Mouse (Mus musculus): ENCODE measurements around the gene Bmpr1a.

Bmpr1a gene

DNA sequence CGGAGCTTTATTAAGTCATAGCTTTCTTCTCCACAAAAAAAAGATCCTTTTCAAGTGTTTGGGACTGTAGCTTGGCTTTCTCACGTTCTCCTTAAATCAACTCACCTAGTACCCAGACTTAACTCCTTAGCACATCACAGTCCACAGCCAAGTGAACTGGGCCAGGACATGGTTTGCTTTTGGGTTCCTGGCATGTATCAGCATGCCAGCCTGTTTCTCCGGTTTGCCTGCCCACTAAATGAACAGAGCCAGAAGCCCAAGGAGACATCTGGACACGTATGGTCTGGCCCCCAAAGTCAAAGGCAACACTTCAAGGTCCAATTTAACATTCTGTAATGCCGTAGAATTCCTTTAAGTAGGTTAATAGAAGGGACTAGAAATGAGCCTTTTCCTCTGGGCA lies 1.2 kb upstream of the Bmpr1a start:
- DNase-seq: no peak

DNA sequence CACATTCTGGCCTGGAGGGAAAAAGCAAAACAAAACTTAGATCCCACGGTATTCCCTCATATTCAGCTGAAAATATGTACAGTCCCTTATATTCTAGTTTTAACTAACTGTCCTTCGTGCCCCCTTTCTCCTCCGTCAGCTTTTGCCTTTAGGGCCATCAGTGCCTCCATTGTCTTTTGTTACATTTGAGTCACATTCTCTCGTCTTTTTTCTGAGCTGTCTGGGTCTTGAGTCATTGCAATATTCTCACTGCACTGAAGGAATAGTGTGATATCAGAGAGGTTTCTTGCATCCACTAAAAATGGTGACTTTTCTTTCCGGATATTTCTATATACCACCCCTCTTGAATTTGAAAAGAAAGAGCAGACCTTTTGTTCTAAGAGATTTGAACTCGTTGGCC lies 618 bp upstream of the Bmpr1a start:
- no peak for DNase-seq

DNA sequence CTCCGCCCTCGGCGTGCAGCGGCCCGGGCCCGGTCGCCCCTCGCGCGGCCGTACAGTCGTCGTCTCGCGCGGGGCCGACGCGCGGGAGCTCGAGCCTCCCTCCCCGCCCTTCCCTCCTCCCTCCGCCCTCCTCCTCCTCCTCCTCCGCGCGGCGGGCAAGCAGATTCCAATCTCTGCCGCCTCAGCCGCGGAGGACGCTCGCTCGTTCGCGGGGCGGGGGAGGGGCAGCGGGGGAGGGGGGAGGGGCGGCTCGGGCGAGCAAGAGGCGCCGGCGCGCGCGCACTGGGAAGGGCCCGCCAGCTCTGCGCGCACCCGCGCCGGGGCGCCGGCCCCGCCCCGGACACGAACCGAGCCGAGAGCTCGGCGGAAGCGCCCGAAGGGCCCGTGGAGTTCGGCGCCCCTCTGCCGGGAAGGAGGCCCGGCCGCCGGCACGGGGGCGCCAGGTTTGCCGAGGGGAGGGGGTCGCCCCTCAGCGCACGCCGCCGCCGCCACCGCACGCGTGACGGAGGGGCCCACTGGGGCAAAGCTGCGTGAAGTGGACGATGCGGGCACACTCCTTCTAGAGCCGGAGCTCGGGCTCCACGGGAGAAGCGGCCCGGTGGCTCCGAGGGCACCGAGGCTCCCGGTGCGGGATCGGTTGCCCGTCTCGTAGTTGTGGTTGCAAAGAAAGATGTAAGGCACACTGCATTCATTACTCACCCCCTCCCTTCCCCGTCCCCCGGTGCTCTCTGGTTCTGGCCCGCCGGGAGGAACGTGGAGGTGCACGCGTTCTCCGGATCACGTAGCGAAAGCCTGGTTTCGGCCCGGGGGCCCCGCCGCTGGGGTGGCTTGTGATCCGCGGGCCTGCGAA lies 441 bp downstream of the Bmpr1a start:
- peak; percentile 90 for DNase-seq

- no peak for DNase-seq
Observed at GRCm38 (mm10) chr14:34501804-34502474, 1.2 kb downstream of the Bmpr1a start.

- no peak for DNase-seq
Observed at GRCm38 (mm10) chr14:34501447-34501803, 1.7 kb downstream of the Bmpr1a start.

- no peak for DNase-seq
Observed at GRCm38 (mm10) chr14:34500309-34500708, 2.8 kb downstream of the Bmpr1a start.

DNA sequence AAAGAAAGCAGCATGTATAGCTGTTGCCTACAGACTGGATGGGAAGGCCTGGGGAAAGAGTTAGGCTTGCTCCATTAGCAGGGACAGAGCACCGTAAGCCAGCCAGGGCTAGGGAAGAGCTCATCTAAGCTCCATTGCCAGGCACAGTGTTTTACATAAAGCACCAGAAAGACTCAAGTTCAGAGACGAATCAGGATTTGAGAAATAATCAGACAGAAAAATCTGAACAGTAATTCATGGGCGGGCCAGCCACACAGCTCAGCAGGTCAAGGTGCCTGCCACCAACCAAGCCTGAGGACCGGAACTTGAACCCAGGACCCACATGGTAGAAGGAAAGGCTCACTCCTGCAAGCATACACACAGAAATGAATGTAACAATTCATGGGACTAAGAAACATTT lies 3.5 kb downstream of the Bmpr1a start:
- DNase-seq: no peak

DNA sequence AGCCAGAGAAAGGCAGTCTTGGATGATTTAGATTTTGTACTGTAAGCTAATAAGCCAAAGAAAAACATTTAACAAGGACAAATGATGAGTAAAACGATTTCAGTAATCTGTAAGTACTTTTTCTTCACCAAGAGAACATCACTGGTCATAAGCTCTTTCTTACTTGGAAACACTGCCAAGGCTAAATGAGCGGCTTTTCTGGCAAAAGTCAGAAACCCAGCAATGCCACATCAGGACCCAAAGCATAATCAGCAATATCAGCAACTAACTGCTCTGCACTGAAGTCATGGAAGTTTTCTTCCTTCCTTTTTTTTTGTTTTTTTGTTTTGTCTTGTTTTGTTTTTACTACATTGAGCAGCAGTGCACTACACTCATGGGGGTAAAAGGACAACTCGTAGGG lies 5.8 kb downstream of the Bmpr1a start:
- no peak for DNase-seq

GRCm38 (mm10) chr14:34493682-34494081 lies 9.5 kb downstream of the Bmpr1a start:
- DNase-seq: no peak

GRCm38 (mm10) chr14:34492688-34493087 lies 10.5 kb downstream of the Bmpr1a start:
- DNase-seq: no peak

DNA sequence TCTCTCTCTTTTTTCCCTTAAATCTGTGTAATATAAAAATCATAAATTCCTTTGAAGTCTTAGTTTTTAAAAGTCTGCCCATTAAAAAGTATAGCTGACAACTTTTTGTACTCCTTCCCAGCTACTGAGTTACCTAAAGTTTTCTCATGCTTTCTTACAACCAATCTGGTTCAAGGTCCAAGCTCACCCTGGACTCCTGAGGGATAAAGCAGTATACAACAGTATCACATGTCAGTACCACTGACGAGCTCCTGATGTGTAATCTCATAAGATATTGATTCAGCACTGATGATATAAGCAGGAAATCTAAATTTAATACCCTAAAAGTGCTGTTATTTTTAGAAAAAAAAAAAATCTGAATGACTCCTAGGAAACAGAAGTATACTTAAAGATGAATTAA lies 12.2 kb downstream of the Bmpr1a start:
- DNase-seq: no peak

DNA sequence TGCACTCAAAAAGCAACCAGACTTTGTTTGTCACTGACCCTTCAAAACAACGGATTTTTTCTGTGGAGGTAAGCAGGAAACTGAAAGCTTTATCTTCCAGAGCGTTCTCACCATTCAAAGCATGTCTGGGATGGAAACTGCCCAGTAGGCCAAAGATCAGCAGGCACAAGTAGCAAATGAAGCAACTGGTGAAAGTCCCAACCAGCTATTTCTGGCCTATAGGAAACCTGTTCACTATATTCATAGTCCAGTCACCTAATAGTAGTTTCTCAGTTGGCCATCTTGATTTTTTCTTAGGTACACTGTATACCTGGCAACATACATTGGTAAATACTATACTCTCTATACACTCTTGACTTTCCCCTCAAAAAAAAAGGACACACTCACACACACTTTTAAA lies 13.2 kb downstream of the Bmpr1a start:
- DNase-seq: no peak

- no peak for DNase-seq
Observed at GRCm38 (mm10) chr14:34486169-34486568, 17.0 kb downstream of the Bmpr1a start.

GRCm38 (mm10) chr14:34483469-34484341 lies 19.4 kb downstream of the Bmpr1a start:
- no peak for DNase-seq

GRCm38 (mm10) chr14:34471591-34471990 lies 31.6 kb downstream of the Bmpr1a start:
- DNase-seq: no peak

- DNase-seq: no peak
Observed at GRCm38 (mm10) chr14:34466291-34466690, 36.9 kb downstream of the Bmpr1a start.

GRCm38 (mm10) chr14:34459386-34459785 lies 43.8 kb downstream of the Bmpr1a start:
- no peak for DNase-seq

DNA sequence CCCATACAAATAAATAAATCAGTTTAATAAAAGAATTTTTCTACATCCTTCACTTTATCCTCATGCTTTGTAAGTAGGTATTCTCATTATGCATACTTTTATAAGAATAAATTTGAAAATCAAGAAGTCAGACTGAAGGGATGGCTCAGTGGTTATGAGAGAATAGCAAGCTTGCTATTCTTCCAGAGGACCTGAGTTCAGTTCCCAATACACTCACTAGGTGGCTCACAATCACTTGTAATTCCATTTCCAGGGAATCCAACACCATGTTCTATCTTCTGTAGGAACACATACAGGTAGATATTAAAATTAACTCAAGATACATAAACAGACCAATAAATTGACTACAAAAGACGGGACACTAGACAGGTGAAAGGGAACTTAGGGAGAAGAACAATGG lies 44.3 kb downstream of the Bmpr1a start:
- DNase-seq: peak; percentile 42

DNA sequence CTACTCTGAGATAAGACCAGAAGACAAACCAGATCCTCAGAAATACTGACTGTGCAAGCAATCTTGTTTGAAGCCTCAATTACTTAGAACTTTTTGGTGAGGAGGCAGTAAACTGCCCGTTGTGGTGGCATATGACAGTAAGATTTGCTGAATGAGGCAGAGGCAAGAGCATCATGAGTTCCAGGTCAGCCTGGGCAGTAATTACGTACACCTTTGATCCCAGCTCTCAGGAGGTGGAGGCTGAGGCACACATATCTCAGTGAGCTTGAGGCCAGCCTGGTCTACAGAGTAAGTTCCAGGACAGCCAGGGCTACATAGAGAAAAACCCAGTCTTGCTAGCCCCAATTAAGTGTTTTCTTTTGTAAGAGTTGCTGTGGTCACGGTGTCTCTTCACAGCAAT lies 48.9 kb downstream of the Bmpr1a start:
- DNase-seq: no peak

DNA sequence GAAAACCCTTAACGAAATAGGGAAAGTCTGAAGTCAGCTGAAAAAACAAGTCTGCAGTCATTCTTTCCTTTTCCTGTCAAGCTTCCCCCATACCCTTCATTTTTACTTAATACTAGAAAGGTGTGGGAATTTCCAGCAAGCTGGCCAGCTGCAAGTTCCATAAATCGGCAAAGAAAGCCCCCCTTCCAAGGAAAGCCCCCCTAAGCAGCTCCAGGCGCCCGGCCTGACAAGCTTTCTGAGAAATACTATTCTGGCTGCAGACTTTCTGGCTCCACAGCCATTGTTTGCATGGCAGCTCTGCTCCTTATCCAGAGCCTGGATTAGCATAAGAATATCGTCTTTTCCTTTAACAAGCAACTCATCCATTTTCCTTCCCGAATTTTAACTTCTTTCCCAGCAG lies 49.5 kb downstream of the Bmpr1a start:
- DNase-seq: no peak

DNA sequence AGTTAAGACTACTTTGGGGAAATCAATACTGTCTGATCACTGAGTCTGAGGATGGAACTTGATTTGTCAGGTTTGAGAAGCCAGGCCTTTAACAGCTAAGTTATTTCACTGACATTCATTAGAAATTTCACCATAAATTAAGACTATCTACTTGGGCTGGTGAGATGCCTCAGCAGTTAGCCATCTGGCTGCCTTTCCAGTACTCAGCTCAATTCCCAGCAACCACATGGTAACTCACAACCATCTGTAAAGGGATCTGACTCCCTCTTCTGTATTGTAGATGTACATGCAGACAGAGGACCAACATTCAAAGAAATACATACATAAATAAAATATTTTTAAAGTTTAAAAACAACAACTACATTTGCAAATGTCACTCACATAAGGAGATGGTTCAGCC lies 51.3 kb downstream of the Bmpr1a start:
- no peak for DNase-seq

DNA sequence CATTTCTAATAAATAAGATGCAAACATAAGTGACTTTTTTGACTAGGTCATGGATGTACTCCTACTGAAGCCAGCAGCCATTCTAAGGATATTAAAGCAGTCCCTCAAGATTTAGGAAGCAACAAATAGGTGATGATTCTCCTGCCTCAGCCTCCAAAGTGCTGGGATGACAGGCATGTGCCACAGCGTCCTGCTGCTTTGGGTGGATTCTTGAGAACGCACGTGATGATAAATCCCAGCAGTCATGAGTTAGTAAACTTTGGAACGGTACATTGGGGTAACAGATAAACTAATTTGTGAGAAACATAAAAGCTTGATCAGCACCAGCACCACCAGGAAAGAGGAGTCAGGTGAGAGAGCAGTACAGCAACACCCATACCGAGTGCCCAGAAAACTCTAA lies 52.7 kb downstream of the Bmpr1a start:
- DNase-seq: no peak

DNA sequence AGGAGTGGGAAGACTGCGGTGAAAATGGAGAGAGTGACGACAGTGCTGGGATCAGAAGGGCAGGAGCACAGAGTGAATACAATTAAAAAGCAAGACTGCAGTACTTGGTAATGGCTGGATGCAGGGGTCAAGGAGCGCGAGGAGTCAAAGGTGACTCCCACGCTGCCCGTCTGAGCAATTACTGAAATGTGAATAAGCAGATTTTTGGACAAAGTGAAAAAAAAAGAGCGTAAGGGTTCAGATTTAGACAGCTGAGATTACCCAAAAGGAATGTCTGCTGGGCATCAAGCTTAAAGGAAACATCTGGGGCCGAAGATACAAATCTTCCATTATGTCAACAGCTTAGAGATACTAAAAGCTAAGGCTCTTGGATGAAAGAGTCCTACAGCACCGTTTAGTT lies 53.3 kb downstream of the Bmpr1a start:
- DNase-seq: no peak

DNA sequence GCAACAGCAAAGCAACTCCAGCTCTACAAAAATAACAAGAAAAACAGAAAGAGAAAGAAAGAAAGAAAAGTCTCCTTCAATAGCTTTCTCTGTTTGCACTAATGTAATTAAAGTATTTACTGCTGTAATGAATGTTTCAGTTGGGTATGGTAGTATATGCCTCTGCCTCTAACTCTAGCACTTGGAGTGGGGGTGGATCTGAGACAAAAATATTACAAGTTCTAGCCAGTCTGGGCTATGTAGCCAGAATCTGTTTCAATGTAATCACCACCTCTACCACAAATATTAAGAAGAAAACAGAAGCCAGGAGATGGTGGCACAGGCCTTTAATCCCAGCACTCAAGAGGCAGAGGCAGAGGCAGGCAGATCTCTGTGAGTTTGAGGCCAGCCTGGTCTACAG lies 54.7 kb downstream of the Bmpr1a start:
- DNase-seq: no peak

Measured in layer of hippocampus, adult 9-11 months (tissue).